Mouse (Mus musculus): Measurements from ENCODE around the gene Stab2.

Stab2 gene

DNA sequence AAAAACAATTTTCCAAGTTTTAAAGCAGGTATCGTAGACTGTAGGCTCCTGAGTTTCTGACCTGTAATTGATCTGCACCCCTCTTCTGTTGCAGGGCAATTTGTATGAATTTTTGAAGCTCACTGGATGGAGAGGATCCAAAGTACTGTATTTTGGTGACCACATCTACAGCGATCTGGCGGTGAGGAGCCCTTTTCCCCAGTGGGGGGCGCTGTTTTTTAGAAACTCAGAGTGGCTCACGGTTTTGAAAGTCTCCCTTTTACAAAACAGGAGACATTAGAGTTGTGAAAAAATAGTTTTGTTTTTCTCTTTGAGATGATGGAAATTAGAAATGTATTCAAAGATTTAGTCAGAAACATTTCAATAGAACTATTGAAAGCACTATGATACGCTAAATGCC, 183.7 kb downstream of the Stab2 start:
- DNase-seq, result no peak

DNA sequence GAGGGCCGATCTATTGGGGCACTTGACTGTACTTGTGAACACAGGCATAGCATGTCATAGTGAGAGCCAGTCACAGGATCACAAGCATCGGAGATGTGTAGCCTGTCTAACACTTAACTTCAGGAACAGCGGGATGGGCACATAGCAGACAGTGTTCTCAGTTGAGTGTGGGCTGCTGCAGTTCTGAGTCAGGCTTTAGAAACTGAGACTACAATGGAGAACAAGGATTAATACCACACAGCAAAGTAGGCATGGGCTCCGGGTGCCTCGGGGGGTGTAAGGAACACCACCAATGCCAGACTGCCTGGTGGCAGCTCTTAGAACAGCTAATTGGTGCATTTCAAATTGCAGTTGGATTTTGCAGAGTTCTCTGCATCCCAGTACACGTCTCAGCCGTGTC, 186.8 kb downstream of the Stab2 start:
- no peak for DNase-seq

DNA sequence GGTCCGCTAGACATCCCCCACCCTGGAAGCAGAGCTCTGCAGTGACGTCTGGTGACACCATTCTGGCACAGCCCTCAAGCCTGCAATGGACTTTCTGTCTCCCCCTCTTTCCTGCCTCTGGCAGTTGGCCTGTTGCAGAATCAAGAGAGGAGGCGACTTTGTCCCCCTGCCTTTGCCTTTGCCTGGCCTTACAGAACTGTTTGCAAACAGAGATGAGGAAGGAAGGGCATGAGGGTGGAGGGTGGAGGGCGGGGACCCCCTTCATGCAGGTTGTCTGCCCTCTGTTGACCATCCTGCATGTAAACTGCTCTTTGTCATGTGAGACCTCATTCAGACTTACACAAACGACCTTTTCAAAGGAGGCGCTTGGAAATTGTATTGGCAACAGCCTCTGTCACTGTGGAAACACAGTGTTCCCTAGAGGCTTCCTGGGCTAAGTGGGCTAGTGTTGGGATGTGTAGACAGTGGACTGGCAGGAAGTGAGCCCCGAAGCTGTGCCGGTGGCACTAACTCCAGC, 188.1 kb downstream of the Stab2 start:
- DNase-seq, result no peak

GRCm38 (mm10) chr10:86815133-86815532, 192.7 kb downstream of the Stab2 start:
- no peak for DNase-seq

DNA sequence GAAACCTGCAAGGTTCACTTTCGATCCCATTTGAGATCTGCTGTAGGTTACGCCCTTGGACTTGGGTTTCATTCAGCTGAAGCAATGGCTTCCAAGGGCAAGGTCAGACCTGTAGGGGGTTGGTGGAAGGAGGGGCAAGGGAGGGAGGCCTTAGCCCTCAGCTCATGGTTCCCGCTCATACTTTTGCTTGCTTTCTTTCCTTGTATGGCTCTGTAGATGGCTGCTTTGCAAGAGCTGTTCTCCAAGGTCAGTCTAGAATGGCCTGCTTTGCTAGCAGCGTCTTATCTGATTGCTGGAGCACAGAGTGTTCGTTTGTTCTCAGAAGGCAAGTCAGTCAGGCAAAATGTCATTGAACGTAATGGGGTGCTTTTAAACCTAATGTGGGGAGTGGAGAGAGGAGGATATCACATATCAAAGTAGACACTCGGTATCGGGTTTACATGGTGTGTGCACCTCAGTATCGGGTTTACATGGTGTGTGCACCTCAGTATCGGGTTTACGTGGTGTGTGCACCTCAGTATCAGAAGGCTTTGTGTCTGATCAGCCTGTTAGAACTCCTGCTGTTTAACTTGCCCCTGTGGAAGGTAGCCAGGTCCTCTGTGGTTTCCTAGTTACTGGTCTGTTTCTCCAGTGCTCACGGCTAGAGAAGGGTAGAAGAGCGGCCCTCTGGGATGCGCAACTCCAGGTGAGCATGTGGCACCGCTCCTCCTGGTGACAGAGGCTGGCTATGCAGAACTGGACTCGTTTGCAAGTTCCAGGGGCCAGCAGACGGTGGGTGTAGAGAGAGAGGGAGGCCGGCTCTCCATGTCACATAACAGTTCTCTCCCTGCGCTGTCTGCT, 193.3 kb downstream of the Stab2 start:
- no peak for DNase-seq

- DNase-seq, result no peak
Measured at GRCm38 (mm10) chr10:86810612-86811011, 197.2 kb downstream of the Stab2 start.

DNA sequence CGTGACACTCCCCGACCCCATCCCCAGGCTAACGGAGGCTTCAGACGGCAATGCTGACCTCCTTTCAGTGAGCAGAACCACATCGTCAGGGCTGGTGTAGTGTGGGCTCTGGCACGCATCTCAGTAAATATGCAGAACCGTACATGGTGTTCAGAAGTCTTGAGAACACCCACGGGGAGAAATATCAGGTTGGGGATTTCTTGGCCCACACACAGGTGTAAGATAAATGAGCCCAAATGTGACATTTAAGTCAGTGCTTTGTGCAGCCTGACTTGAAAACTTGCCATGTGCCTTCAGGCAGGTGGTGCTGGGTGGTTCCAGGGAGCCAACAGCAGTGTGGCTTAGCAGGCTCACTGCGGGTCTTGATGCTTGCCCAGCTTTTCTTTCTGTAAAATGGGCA, 197.8 kb downstream of the Stab2 start:
- DNase-seq, result no peak

GRCm38 (mm10) chr10:86808013-86808758, 199.6 kb downstream of the Stab2 start:
- DNase-seq, result no peak

DNA sequence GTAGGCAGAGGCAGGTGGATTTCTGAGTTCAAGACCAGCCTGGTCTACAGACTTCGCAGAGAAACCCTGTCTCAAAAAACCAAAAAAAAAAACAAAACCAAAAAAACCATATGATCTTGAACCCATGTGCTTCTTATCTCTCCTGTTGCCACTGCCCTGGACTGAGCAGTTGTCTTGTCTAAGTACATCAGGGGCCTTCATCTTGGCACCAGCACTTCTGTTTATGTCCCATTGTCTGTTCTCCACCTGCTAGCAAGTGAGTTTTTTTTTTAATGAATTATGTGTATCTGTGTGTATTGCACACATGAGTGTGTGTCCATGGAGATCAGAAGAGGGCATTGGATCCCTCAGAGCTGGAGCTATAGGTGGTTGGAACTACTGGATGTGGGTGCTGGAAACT, 200.5 kb downstream of the Stab2 start:
- DNase-seq, result no peak

DNA sequence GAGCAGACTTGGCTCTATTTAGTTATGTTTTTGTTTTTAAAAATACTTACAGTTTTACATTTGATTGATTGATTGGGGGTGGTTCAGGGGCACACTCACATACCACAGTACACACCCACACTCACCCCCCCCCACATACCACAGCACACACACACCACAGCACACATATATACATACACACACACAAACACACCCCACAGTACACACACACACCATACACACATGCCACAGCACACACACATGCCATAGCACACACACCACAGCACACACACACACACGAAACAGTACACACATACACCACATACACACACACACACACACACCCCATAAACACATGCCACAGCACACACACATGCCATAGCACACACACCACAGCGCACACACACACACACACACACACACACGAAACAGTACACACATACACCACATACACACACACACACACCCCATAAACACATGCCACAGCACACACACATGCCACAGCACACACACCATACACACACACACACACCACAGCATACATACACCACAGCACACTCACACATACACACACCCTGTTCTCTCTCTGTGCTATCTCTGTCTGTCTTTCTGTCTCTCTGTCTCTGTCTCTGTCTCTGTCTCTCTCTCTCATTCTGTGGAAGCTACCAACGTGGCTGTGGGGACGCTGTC, 211.6 kb downstream of the Stab2 start:
- DNase-seq, result no peak

GRCm38 (mm10) chr10:86794794-86795535, 212.9 kb downstream of the Stab2 start:
- DNase-seq, result no peak

DNA sequence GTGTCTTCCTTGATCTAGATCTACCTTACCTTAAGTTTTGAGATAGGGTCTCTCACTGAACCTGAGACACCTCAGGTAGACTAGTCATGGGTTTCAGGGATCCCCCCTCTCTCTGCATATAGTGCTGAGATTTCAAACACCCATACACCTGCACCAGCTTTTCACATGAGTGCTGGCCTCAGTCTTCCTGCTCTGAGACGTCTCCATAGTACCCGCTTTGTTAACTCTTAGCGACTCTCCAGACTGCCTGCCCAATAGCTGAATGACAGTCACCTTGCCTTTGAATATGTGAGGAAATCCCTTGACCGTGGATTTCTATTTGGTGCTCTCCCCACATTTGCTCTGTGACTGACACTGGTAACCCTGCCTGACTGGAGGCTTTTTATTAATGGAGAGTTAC, 213.6 kb downstream of the Stab2 start:
- DNase-seq, result no peak

DNA sequence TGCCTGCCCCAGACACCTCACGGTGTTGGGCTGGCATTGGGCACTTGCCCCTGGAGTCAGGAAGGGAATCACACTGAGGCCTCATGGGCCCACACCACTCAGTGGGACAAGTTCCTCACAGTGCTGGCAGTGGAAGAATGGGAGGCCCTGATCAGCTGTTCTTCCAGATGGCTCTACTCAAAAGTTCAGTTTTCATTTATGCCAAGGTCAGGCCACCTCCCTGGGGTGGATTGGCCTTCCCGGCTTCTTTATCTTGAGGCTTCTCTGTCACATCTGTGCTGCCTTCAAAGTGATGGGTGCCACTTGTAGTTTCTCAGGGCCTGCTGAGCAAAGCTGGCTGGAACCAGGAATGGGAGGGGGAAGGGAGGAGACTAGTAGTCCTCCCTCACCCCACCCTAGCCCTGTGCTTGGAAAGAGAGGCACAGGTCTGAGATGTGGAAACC, 214.3 kb downstream of the Stab2 start:
- no peak for DNase-seq

- no peak for DNase-seq
Measured at GRCm38 (mm10) chr10:86791507-86792184, 216.2 kb downstream of the Stab2 start.

Data from thymus, postnatal 14 days (tissue).